Mouse (Mus musculus) G1E-ER4 (cell line): Measurements from ENCODE around the gene Smoc1. TPM values are rescaled to one million over a fixed set of nuclear protein-coding genes. Genes with fewer than 3 reads are reported as not detected.

Experiments used
- GATA1 ChIP-seq: IDR thresholded peaks from one replicate; pipeline ENCODE4 v1.8.0; 2012; ENCODE audit warnings: low read length, inconsistent platforms
- polyA plus RNA-seq: library from polyadenylated mRNA; stranded (reverse); fragments of >175 nt; gene quantifications from 2 replicates; pipeline ENCODE4 v1.2.3, GENCODE M21; 2012

Smoc1 gene
- polyA plus RNA-seq, 1 experiment: 6.2 TPM

- TF ChIP-seq GATA1: no peak
Measured at GRCm38 (mm10) chr12:81193968-81194367, 167.4 kb downstream of the Smoc1 start.

- no peak for TF ChIP-seq GATA1
Measured at GRCm38 (mm10) chr12:81197468-81198075, 171.0 kb downstream of the Smoc1 start.

- no peak for TF ChIP-seq GATA1
Measured at GRCm38 (mm10) chr12:81199280-81199955, 172.8 kb downstream of the Smoc1 start.

- TF ChIP-seq GATA1: no peak
Measured at GRCm38 (mm10) chr12:81203226-81203625, 176.6 kb downstream of the Smoc1 start.

GRCm38 (mm10) chr12:81205619-81206560 lies 179.3 kb downstream of the Smoc1 start:
- TF ChIP-seq GATA1: no peak

- TF ChIP-seq GATA1: no peak
Measured at GRCm38 (mm10) chr12:81208559-81208958, 182.0 kb downstream of the Smoc1 start.

GRCm38 (mm10) chr12:81219339-81219738 lies 192.7 kb downstream of the Smoc1 start:
- TF ChIP-seq GATA1: no peak

- no peak for TF ChIP-seq GATA1
Measured at GRCm38 (mm10) chr12:81223276-81223675, 196.7 kb downstream of the Smoc1 start.

GRCm38 (mm10) chr12:81224843-81225242 lies 198.2 kb downstream of the Smoc1 start:
- TF ChIP-seq GATA1: no peak

GRCm38 (mm10) chr12:81225966-81226577 lies 199.5 kb downstream of the Smoc1 start:
- TF ChIP-seq GATA1: no peak

- no peak for TF ChIP-seq GATA1
Measured at GRCm38 (mm10) chr12:81226590-81226989, 200.0 kb downstream of the Smoc1 start.

- TF ChIP-seq GATA1: no peak
Measured at GRCm38 (mm10) chr12:81227767-81228460, 201.3 kb downstream of the Smoc1 start.

- TF ChIP-seq GATA1: no peak
Measured at GRCm38 (mm10) chr12:81233746-81234380, 207.3 kb downstream of the Smoc1 start.

GRCm38 (mm10) chr12:81235456-81236330 lies 209.1 kb downstream of the Smoc1 start:
- TF ChIP-seq GATA1: no peak

Other genes starting within 250 kb of the Smoc1 start
- gene Susd6, start 236.3 kb upstream of the Smoc1 start, polyA plus RNA-seq: 22.0 and 22.1 TPM in 2 replicates
- gene Srsf5, start 81.3 kb upstream of the Smoc1 start, polyA plus RNA-seq: 72.1 and 175 TPM in 2 replicates
- gene Slc10a1, start 58.1 kb upstream of the Smoc1 start, polyA plus RNA-seq: not detected in 2 replicates